Mouse (Mus musculus) lung, embryonic 16.5 days (tissue): ENCODE results near the gene Zfp398. TPM values are rescaled to one million over a fixed set of nuclear protein-coding genes. Genes with fewer than 3 reads are reported as not detected.
A peak's percentile ranks its signal among the peaks of the same experiment; 100 is the strongest.

ENCODE experiments used
- ATAC-seq: fragments of 200-750 bp; cut with Nextera tagmentation; 2 replicates; pipeline ENCODE4 v1.8.0; 2017; ENCODE audit warnings: low read depth, mild to moderate bottlenecking, moderate library complexity
- H3K27ac ChIP-seq: fragments of 300-500 bp; sonication (generic); 2 replicates; pipeline ENCODE4 v1.5.1; 2014; ENCODE audit warnings: mild to moderate bottlenecking, control low read depth, low read length
- H3K27me3 ChIP-seq: fragments of 300-500 bp; sonication (generic); 2 replicates; pipeline ENCODE4 v1.6.1; 2014; ENCODE audit warnings: low read depth, low read length, mixed read lengths; ENCODE audit not compliant: control insufficient read depth, insufficient read depth
- H3K36me3 ChIP-seq: fragments of 300-500 bp; sonication (generic); 2 replicates; pipeline ENCODE4 v1.6.1; 2014; ENCODE audit warnings: low read length; ENCODE audit not compliant: control insufficient read depth, insufficient read depth
- H3K4me1 ChIP-seq: fragments of 300-500 bp; sonication (generic); replicated peaks from 2 replicates; pipeline ENCODE4 v1.6.1; 2014; ENCODE audit warnings: low read length, mixed read lengths; ENCODE audit not compliant: control insufficient read depth, insufficient read depth
- H3K4me2 ChIP-seq: fragments of 300-500 bp; sonication (generic); 2 replicates; pipeline ENCODE4 v1.6.1; 2014; ENCODE audit warnings: low read depth, low read length, control low read depth
- H3K4me3 ChIP-seq: fragments of 300-500 bp; sonication (generic); 2 replicates; pipeline ENCODE4 v1.5.1; 2014; ENCODE audit warnings: mild to moderate bottlenecking, low read length, control low read depth
- H3K9ac ChIP-seq: fragments of 300-500 bp; sonication (generic); 2 replicates; pipeline ENCODE4 v1.6.1; 2014; ENCODE audit warnings: low read length, control low read depth
- H3K9me3 ChIP-seq: fragments of 300-500 bp; sonication (generic); 2 replicates; pipeline ENCODE4 v1.6.1; 2016; ENCODE audit warnings: low read length; ENCODE audit not compliant: control insufficient read depth
- WGBS: fragments of 180-500 bp; shearing (Covaris S2); extraction: QIAGEN DNeasy Blood & Tissue Kit; methylation state at CpG from one replicate; pipeline ENCODE4 v1.1.7; 2014; 5-methylcytosine and 5-hydroxymethylcytosine counted together
- polyA plus RNA-seq: library from polyadenylated mRNA; unstranded; fragments of >200 nt; fragmentation: Nextera tagmentation; extraction: Ambion mirVana; gene quantifications from 2 replicates; pipeline ENCODE4 v1.2.1, GENCODE M21; 2015

Gene Zfp398
- polyA plus RNA-seq, 1 experiment from 2014 or later = 8.9 TPM

DNA sequence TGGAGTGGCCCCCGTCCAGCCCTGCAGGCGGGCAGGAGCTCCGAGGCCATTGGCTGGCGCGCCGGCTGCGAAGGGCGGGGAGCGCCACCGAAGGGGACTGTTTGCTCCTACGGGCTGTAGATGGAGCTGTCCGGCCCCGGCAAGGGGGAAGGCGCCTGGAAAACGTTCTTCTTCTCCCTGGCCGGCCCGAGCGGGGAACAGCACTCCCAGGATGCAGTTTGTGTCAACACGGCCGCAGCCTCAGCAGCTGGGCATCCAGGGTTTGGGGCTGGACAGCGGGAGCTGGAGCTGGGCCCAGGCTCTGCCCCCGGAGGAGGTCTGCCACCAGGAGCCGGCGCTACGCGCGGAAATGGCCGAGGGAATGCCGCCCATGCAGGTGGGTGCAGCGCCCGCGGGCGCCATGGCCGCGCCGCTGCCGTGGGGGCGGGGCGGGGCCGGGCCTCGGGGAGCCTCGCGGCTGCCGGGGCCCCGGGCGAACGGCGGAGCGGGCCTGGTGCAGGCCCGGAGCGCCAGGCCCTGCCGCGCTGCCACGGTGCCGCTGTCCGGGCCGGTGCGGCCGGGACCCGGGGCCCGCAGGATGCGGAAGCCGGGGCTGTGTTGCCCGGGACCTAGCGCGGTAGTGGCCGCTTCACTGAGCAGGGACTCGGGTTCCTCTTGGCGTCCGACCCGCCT lies 42.1 kb downstream of the Zfp398 start:
- peak; percentile 98 for ATAC-seq
- H3K4me2 ChIP-seq = peak overlapping the region; percentile 90
- peak overlapping the region; percentile 91 for H3K4me3 ChIP-seq
- H3K9ac ChIP-seq = peak overlapping the region; percentile 97
- H3K9me3 ChIP-seq = no peaks in the 10 kb centered on the region
- under 1% methylated on average over 71 of the region's 71 CpGs for WGBS
- H3K27ac ChIP-seq = peak overlapping the region; percentile 98
- peaks cover 17% of the 10 kb centered on the region for H3K36me3 ChIP-seq
- peaks cover 16% of the 10 kb centered on the region for H3K4me1 ChIP-seq
- no peaks in the 10 kb centered on the region for H3K27me3 ChIP-seq

DNA sequence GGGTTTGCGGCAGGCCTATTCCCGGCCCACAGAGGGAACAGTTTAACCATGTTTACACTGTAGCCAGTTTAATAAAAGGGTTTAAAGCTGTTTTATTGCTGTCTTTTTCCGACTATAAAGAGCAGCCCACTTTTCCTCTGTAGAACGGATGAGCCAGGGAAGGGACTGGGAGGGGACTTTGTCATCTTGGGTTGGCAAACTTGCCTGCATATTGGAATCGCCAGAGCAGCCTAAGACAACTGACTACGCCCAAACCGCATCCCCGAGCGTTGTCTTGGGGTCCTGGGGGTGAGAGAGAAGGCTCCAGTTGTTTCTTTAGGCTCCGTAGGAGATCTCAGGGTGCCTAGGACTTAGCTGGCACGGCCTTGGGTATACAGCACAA lies 42.7 kb downstream of the Zfp398 start:
- under 1% methylated on average over 11 of the region's 11 CpGs for WGBS
- Histone ChIP-seq H3K4me3 (peak overlapping the region; percentile 91), H3K36me3 (peaks cover 19% of the 10 kb centered on the region)

DNA sequence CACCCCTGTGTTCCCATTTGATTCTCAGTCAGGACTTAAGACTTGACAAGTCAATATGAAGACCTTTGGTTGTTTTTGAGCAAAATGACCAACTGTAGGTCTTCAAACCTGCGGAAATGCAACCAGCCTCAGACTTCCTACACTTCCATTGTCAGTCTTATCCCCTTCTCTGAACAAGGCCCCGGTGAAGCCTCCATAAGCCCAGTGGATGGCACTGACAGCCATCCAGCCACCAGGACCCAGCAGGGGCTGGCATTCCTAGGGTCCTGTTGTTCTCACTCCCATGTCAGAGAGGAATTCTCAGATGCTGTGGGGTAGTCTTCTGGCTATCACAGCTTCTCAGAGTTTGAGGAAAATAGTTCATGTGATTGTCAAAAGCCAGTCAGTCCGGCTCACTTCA lies 43.1 kb downstream of the Zfp398 start:
- Histone ChIP-seq H3K4me3 (peak overlapping the region; percentile 91), H3K36me3 (peaks cover 24% of the 10 kb centered on the region), H3K4me1 (peaks cover 16% of the 10 kb centered on the region), H3K27ac (no peak overlapping the region; the same call in 1 of the 2 replicates), H3K27me3 (no peaks in the 10 kb centered on the region), H3K9ac (peak overlapping the region; percentile 97), H3K9me3 (no peaks in the 10 kb centered on the region), H3K4me2 (peak overlapping the region; percentile 90)
- no peak for ATAC-seq
- 29% methylated on average over 3 of the region's 3 CpGs for WGBS

More for the DNA sequence above, 42.7 kb downstream of the Zfp398 start:
- Histone ChIP-seq H3K9ac (peak overlapping the region; percentile 97), H3K27ac (peak overlapping the region; percentile 98), H3K4me2 (peak overlapping the region; percentile 90), H3K27me3 (no peaks in the 10 kb centered on the region), H3K9me3 (no peaks in the 10 kb centered on the region), H3K4me1 (peaks cover 16% of the 10 kb centered on the region)
- no peak for ATAC-seq

DNA sequence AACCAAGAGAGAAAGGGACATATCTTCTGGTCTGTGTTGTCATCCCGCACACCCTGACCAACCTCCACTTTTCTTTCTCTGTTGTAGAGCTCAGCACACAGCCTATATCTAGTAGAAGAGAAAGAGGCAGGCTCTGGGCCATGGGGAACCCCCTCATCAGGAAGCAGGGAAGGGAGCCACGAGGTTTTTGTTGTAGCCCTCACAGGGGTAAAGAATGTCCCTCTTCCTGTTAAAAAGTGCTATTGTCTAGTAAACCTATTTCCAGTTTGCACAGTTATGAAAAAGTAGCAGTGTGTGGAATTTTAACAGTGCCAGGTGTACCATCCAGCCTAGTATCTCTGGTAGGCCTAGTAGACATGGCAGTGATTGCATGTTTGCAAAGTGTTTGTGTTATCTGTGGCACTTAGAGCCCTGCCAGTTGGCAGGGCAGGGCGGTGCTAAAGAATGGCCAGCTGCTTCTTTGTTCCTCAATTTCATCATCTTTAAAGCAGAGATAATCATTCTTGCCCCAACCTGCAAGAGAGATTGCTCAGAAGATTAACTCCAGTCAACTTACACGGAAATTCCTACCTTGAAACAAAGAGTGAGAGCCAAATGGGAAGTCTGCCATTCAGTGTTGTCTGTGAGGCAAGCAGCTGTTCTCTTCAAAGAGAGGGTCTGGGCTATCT lies 43.7 kb downstream of the Zfp398 start:
- peaks cover 29% of the 10 kb centered on the region for H3K36me3 ChIP-seq
- H3K27ac ChIP-seq = no peak overlapping the region
- H3K4me1 ChIP-seq = peaks cover 16% of the 10 kb centered on the region
- H3K4me3 ChIP-seq = peak overlapping the region; percentile 91
- 54% methylated on average over 4 of the region's 4 CpGs for WGBS
- peak overlapping the region; percentile 90 for H3K4me2 ChIP-seq
- H3K9me3 ChIP-seq = no peaks in the 10 kb centered on the region
- peak overlapping the region; percentile 97 for H3K9ac ChIP-seq
- no peaks in the 10 kb centered on the region for H3K27me3 ChIP-seq
- no peak for ATAC-seq

DNA sequence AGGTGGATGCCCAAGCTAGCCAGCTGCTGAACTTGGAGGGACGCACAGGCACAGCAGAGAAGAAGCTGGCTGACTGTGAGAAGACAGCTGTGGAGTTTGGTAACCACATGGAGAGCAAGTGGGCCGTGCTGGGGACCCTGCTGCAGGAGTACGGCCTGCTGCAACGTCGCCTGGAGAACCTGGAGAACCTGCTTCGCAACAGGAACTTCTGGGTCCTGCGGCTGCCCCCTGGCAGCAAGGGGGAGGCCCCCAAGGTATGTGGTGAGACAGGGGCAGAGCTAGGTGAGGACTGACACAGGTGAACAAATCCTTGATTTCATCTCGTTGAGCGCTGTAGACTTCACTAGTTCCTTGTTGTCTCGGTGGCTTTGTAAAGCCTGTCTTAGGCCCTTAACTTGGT lies 44.7 kb downstream of the Zfp398 start:
- H3K36me3 ChIP-seq = peaks cover 35% of the 10 kb centered on the region
- H3K4me3 ChIP-seq = no peak overlapping the region
- ATAC-seq = no peak
- H3K4me2 ChIP-seq = no peak overlapping the region
- H3K4me1 ChIP-seq = peaks cover 16% of the 10 kb centered on the region
- no peaks in the 10 kb centered on the region for H3K9me3 ChIP-seq
- no peak overlapping the region for H3K9ac ChIP-seq
- H3K27ac ChIP-seq = no peak overlapping the region
- 82% methylated on average over 10 of the region's 10 CpGs for WGBS
- H3K27me3 ChIP-seq = no peaks in the 10 kb centered on the region

GRCm38 (mm10) chr6:47888812-47889383 lies 53.4 kb downstream of the Zfp398 start:
- Histone ChIP-seq H3K36me3 (peaks cover 50% of the 10 kb centered on the region), H3K27me3 (no peaks in the 10 kb centered on the region), H3K4me1 (no peaks in the 10 kb centered on the region), H3K9me3 (no peaks in the 10 kb centered on the region), H3K27ac (no peak overlapping the region), H3K9ac (no peak overlapping the region), H3K4me3 (no peak overlapping the region), H3K4me2 (no peak overlapping the region)
- no peak for ATAC-seq
- WGBS = 85% methylated on average over 8 of the region's 8 CpGs

DNA sequence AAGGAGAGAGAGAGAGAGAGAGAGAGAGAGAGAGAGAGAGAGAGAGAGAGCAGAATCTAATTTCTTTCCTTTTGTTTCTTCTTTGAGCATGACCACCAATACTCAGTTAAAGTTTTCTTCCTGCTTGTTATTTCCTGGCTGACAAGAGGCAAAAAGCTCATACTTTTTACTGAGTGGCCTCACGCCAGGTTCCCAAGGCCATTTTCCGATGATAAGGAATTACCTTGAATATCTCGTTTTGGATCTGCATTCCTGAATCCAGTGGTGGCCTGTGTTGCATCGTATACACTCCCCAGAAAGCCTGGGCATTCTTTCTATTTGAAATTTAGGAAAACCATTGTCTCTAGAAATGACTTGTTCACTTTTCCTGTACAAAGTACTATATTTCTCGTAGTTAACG lies 64.0 kb downstream of the Zfp398 start:
- no peak overlapping the region for H3K4me3 ChIP-seq
- H3K27ac ChIP-seq = no peak overlapping the region
- peaks cover 41% of the 10 kb centered on the region for H3K36me3 ChIP-seq
- H3K9ac ChIP-seq = no peak overlapping the region
- H3K9me3 ChIP-seq = 0 out of 2 replicates have a peak, but pooled peaks cover 3% of the 10 kb centered on the region
- H3K27me3 ChIP-seq = no peaks in the 10 kb centered on the region
- no peak overlapping the region for H3K4me2 ChIP-seq
- WGBS = 89% methylated on average over 6 of the region's 6 CpGs
- no peaks in the 10 kb centered on the region for H3K4me1 ChIP-seq
- ATAC-seq = no peak

- H3K4me1 ChIP-seq = no peaks in the 10 kb centered on the region
- H3K4me2 ChIP-seq = no peak overlapping the region
- 79% methylated on average over 4 of the region's 4 CpGs for WGBS
- no peak overlapping the region for H3K9ac ChIP-seq
- no peak overlapping the region for H3K4me3 ChIP-seq
- no peaks in the 10 kb centered on the region for H3K27me3 ChIP-seq
- H3K9me3 ChIP-seq = peaks cover 13% of the 10 kb centered on the region
- H3K27ac ChIP-seq = no peak overlapping the region
- peaks cover 65% of the 10 kb centered on the region for H3K36me3 ChIP-seq
- ATAC-seq = no peak
These were observed 68.1 kb downstream of the Zfp398 start for GRCm38 (mm10) chr6:47903587-47903986.

- no peak for ATAC-seq
- Histone ChIP-seq H3K4me2 (no peak overlapping the region), H3K36me3 (peaks cover 64% of the 10 kb centered on the region), H3K4me3 (no peak overlapping the region), H3K27ac (no peak overlapping the region), H3K9ac (no peak overlapping the region), H3K9me3 (peaks cover 13% of the 10 kb centered on the region), H3K4me1 (no peaks in the 10 kb centered on the region), H3K27me3 (no peaks in the 10 kb centered on the region)
- WGBS = 68% methylated on average over 16 of the region's 19 CpGs
These were observed 68.9 kb downstream of the Zfp398 start for GRCm38 (mm10) chr6:47904361-47904760.
